Mouse (Mus musculus) liver, embryonic 13.5 days (tissue): ENCODE measurements around the gene Aggf1. TPM values are rescaled to one million over a fixed set of nuclear protein-coding genes. Genes with fewer than 3 reads are reported as not detected.
A peak's percentile ranks its signal among the peaks of the same experiment; 100 is the strongest.

Source experiments
- ATAC-seq: fragments of 200-750 bp; cut with Nextera tagmentation; 2 replicates; pipeline ENCODE4 v1.8.0; 2017; ENCODE audit warnings: low read depth, mild to moderate bottlenecking, moderate number of reproducible peaks, moderate library complexity
- DNase-seq: peaks from one replicate; pipeline ENCODE4 v3.0.0; 2022
- H3K27ac ChIP-seq: fragments of 300-500 bp; sonication (generic); 2 replicates; pipeline ENCODE4 v1.5.1; 2015; ENCODE audit warnings: moderate library complexity, mild to moderate bottlenecking, inconsistent platforms
- H3K27me3 ChIP-seq: fragments of 300-500 bp; sonication (generic); 2 replicates; pipeline ENCODE4 v1.6.1; 2015; ENCODE audit warnings: mild to moderate bottlenecking, inconsistent platforms
- H3K36me3 ChIP-seq: fragments of 300-500 bp; sonication (generic); 2 replicates; pipeline ENCODE4 v1.6.1; 2015; ENCODE audit warnings: mild to moderate bottlenecking, inconsistent platforms
- H3K4me1 ChIP-seq: fragments of 300-500 bp; sonication (generic); replicated peaks from 2 replicates; pipeline ENCODE4 v1.6.1; 2015; ENCODE audit warnings: inconsistent platforms
- H3K4me2 ChIP-seq: fragments of 300-500 bp; sonication (generic); 2 replicates; pipeline ENCODE4 v1.6.1; 2015; ENCODE audit warnings: inconsistent platforms, mild to moderate bottlenecking, moderate library complexity
- H3K4me3 ChIP-seq: fragments of 300-500 bp; sonication (generic); replicated peaks from 2 replicates; pipeline ENCODE4 v1.5.1; 2015; ENCODE audit warnings: mild to moderate bottlenecking, inconsistent platforms
- H3K9ac ChIP-seq: fragments of 300-500 bp; sonication (generic); 2 replicates; pipeline ENCODE4 v1.6.1; 2015; ENCODE audit warnings: mild to moderate bottlenecking, inconsistent platforms
- H3K9me3 ChIP-seq: fragments of 300-500 bp; sonication (generic); replicated peaks from 2 replicates; pipeline ENCODE4 v1.6.1; 2016; ENCODE audit warnings: inconsistent platforms
- WGBS: fragments of 180-500 bp; shearing (Covaris S2); methylation state at CpG from one replicate; pipeline ENCODE4 v1.1.7; 2015; ENCODE audit not compliant: insufficient replicate concordance; 5-methylcytosine and 5-hydroxymethylcytosine counted together
- polyA plus RNA-seq: library from polyadenylated mRNA; unstranded; fragments of >200 nt; fragmentation: Nextera tagmentation; extraction: Ambion mirVana; gene quantifications from 2 replicates; pipeline ENCODE4 v1.2.1, GENCODE M21; 2015

Aggf1 gene
- polyA plus RNA-seq, result 19.8 and 22.1 TPM in 2 replicates

DNA sequence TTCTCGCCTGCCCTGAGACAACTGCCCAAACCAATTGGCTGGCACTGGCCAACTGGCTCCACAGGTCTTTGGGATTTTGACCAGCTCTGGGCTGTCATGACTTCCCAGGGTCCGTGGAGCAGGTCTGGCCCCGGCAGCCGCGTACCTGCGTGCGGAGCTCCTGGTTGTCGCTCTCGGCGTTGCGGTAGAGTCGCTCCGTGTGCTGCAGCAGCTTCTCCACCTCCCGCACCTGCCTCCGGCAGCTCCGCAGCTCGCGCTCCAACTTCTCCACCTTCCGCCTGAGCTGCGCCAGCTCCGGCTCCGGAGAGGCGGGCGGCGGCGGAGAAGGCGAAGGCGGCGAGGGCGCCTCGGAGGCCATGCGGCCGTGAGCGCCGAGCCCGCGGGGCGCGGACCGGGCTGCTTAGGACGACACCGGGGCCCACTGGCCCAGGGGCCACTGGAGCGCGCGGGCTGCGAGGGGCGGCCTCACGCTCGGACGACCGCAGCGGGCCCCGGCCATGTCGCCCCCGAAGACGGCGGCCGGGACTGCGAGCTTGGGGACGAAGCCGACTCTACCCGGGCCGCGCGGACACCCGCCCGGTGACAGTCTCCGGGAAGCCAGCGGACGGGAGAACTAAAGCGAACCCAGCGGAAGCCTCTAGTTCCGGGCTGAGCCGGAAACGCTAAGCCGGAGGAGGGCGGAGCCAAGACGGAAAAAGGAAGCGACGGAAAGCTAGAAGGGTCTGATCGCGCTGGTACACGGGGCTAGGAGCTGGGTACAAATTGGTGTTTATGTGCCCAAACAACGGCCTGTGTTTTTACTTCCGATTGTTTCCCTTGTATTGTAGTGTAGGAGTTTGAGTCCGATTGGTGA lies at the start of gene Aggf1:
TSS of gene Aggf1 (minus strand) at position 652 of the 853 bp plus-strand sequence.
- ATAC-seq, result peak; percentile 94
- H3K27me3 ChIP-seq, result no peaks in the 10 kb centered on the region
- H3K4me3 ChIP-seq, result peak within 1 kb of the TSS; percentile 99
- peak; percentile 85 for DNase-seq
- peak within 1 kb of the TSS; percentile 93 for H3K27ac ChIP-seq
- no peaks in the 10 kb centered on the region for H3K9me3 ChIP-seq
- H3K9ac ChIP-seq, result peak within 1 kb of the TSS; percentile 97
- H3K36me3 ChIP-seq, result peaks cover 19% of the 10 kb centered on the region
- H3K4me1 ChIP-seq, result peaks cover 22% of the 10 kb centered on the region
- H3K4me2 ChIP-seq, result peak within 1 kb of the TSS; percentile 84
- under 1% methylated on average over 86 of the region's 86 CpGs for WGBS

DNA sequence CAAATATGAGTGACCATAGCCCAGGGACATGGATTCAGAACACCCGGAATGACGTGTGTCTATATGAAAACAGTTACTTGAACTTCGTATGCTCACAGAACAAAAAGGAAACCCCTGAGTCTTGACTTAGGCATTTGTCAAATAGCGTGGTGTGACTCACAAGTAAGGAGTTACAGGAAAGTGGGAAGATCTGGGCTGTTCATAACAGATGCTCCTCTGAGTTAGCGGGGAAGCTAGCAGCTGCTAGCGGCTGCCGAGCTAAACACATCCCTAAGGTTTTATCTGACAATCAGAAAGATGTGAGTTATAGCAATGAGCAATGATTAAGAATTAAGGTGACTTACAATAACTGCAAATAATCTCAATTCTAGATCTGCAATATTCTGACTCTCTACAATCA lies 49.8 kb upstream of the Aggf1 start:
- DNase-seq, result no peak
- Histone ChIP-seq H3K4me1 (no peaks in the 10 kb centered on the region), H3K36me3 (no peaks in the 10 kb centered on the region), H3K4me2 (no peak overlapping the region), H3K27ac (no peak overlapping the region), H3K27me3 (no peaks in the 10 kb centered on the region), H3K4me3 (no peak overlapping the region), H3K9me3 (no peaks in the 10 kb centered on the region), H3K9ac (no peak overlapping the region)
- 61% methylated on average over 7 of the region's 7 CpGs for WGBS
- no peak for ATAC-seq

DNA sequence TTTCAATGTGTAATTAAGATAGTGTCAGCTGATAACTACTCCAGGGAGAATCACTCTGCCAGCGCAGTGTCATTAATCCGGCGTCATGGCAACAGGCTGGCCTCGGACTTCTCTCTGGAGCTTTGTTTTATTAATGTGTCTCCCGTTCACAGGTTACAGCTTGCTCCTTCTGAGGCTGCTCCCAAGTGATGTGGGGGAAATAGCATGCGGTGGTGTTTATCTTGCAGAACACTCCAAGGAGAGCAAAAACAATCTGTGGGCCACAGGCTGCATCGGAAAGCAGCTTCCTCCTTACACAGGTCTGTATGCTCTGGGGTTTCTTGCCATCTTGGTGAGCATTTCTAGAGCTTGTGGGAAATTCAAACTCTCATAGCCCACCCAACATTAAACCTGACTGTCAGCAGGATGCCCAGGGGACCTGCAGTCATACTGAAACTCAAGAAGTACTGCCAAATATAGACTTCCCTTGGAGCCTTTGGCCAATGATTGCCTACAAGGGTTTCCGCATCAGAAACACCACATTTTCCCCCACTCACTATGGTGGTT lies 44.1 kb upstream of the Aggf1 start:
- Histone ChIP-seq H3K4me2 (no peak overlapping the region), H3K36me3 (no peaks in the 10 kb centered on the region), H3K4me3 (no peak overlapping the region), H3K4me1 (0 out of 2 replicates have a peak, but pooled peaks cover 4% of the 10 kb centered on the region), H3K9ac (no peak overlapping the region), H3K27me3 (peaks cover 9% of the 10 kb centered on the region; the same call in 1 of the 2 replicates), H3K9me3 (no peaks in the 10 kb centered on the region), H3K27ac (no peak overlapping the region)
- DNase-seq (no peak), ATAC-seq (no peak)
- WGBS, result 31% methylated on average over 8 of the region's 8 CpGs

DNA sequence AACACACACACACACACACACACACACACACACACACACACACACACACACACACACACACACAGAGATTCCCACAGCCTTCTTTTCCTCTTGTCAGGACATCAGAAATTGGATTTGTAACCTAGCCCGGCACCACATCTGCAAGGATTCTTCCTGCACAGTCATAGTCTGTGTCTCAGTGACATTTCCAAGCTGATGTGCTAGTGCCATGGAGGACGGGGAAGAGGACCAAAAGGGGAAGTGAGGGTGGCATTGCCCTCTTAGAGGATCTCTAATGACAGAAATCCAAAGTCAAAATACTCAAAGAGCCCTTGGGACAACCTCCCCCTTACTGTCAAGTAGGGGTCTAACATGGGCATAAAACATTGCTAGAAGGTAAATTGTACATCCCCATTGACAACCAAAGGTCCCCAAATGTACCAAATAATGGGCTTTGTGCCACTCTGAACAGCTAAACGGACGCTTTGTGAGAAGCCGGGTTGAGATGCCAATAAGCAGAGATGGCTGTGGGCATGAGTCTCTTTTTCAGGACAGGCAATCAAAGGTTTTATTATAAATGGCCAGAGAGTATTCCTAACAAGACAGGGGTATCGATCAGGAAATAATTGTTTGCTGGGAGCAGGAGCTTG lies 43.5 kb upstream of the Aggf1 start:
- Histone ChIP-seq H3K9me3 (no peaks in the 10 kb centered on the region), H3K36me3 (no peaks in the 10 kb centered on the region), H3K9ac (no peak overlapping the region), H3K27ac (no peak overlapping the region), H3K4me2 (no peak overlapping the region), H3K27me3 (peaks cover 9% of the 10 kb centered on the region; the same call in 1 of the 2 replicates), H3K4me3 (no peak overlapping the region), H3K4me1 (0 out of 2 replicates have a peak, but pooled peaks cover 4% of the 10 kb centered on the region)
- no peak for DNase-seq
- ATAC-seq, result no peak
- WGBS, result 48% methylated on average over 6 of the region's 6 CpGs

DNA sequence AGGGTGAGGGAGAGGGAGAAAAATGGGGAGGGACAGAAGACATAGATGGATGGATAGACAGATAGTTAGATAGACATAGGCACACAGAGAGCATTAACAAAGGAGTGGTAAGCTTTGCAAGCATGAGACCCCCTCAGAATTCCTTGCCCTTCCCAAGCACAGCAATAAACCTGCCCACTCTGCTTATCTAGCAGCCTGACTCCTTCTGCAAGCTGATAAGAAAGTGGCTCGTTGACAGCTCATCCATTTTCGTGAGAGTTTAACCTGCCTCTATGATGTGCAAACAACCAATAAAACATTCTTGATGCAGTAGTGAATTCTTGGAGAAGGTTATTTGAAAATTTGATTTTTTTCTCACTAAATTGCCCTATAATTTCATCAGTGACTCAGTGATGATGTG lies 37.1 kb upstream of the Aggf1 start:
- Histone ChIP-seq H3K4me3 (no peak overlapping the region), H3K27ac (no peak overlapping the region), H3K9ac (no peak overlapping the region), H3K27me3 (no peaks in the 10 kb centered on the region), H3K4me2 (no peak overlapping the region), H3K36me3 (no peaks in the 10 kb centered on the region), H3K4me1 (peaks cover 9% of the 10 kb centered on the region), H3K9me3 (no peaks in the 10 kb centered on the region)
- WGBS, result 1% methylated on average over 2 of the region's 2 CpGs
- DNase-seq, result no peak
- ATAC-seq, result peak; percentile 31; the same call in 1 of the 2 replicates

DNA sequence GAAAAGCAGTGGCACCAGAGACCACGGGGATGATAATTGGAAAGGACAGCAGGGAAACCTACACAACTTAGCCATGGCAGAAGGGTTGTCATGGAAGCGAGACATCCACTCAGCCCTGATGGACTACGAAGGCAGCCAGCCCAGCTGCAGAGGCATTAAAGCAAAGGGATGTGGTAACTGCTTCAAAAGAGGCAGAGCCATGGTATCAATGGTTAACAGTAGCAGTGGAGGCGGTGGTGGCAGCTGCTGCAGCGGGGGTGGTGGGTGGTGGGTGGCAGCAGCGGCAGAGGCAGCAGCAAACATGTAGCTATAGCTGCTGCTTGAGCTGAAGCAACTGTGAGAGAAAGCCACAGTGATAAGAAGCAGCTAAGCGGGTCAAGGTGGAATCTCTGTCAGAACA lies 18.1 kb upstream of the Aggf1 start:
- ATAC-seq (no peak), DNase-seq (no peak)
- H3K4me1 ChIP-seq, result 0 out of 2 replicates have a peak, but pooled peaks cover 2% of the 10 kb centered on the region
- no peak overlapping the region for H3K27ac ChIP-seq
- H3K27me3 ChIP-seq, result no peaks in the 10 kb centered on the region
- no peak overlapping the region for H3K9ac ChIP-seq
- H3K9me3 ChIP-seq, result peaks cover 13% of the 10 kb centered on the region
- no peak overlapping the region for H3K4me3 ChIP-seq
- 74% methylated on average over 7 of the region's 7 CpGs for WGBS
- no peaks in the 10 kb centered on the region for H3K36me3 ChIP-seq
- H3K4me2 ChIP-seq, result no peak overlapping the region

DNA sequence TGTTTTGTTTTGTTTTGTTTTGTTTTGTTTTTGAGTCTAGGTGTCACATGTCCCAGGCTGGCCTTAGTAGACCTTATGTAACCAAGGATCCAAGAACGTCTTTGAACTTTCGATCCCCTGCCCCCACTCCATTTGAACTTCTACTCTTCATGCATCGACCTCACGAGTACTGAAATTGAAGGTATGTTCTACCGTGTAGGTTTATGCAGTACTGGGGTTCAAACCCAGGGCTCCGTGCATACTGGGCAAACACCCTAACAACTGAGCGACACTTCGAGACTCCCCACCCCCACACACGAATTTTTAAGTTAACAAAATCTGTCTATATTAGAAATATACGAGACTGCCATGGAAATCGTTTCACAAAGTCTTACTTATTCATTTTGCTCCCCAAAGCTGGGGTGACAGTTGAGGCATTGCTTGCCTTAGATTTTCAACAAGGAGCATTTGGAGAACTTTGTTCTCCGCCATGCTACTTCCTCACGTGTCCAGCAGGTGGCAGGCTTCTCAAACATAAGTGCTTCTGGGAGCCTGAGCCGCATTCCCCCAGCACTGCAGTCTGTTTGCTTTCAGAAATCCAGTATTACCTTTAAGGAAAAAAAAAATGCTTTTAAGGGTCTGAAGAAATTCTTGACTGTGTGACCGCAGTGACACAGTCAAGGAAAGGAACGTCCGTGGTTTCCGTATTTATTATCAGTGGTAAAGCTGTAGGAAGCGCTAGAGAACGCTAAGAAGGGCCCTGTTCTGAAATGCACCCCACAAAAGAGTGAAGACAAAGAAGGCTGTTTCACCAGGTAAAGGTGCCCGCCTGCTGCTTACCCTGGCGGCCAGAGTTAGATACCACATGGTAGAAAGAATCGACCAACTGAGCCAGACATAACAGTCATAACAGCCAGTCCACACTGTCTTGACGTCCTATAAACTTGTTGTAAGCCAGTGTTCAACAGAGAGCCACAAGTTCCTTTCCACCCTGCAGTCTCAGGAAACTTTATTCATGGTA lies 15.0 kb upstream of the Aggf1 start:
- DNase-seq (peak; percentile 32), ATAC-seq (no peak)
- Histone ChIP-seq H3K27ac (no peak overlapping the region), H3K4me2 (no peak overlapping the region), H3K27me3 (no peaks in the 10 kb centered on the region), H3K9ac (no peak overlapping the region), H3K4me1 (0 out of 2 replicates have a peak, but pooled peaks cover 2% of the 10 kb centered on the region), H3K9me3 (0 out of 2 replicates have a peak, but pooled peaks cover 1% of the 10 kb centered on the region), H3K4me3 (no peak overlapping the region), H3K36me3 (no peaks in the 10 kb centered on the region)
- WGBS, result 30% methylated on average over 24 of the region's 24 CpGs

DNA sequence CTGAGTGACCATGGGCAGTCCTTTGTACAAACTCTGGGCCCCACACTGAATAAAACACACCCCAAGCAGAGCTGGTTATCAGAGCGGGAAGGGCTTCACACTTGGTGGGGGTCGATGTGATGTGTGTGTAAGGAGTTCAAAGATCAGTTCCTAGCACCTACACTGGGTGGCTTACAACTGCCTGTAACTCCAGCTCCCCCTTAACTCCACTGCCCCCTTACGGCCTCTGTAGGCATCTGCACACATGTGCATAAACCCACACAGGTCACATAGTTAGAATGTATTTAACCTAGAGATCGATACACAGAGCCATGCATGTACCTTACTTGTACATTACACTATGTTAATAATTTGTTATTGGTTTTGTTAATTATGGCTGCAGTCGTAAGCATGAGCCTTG lies 13.1 kb upstream of the Aggf1 start:
- Histone ChIP-seq H3K27ac (no peak overlapping the region), H3K9ac (no peak overlapping the region), H3K4me2 (no peak overlapping the region), H3K36me3 (no peaks in the 10 kb centered on the region), H3K4me1 (0 out of 2 replicates have a peak, but pooled peaks cover 2% of the 10 kb centered on the region), H3K9me3 (no peaks in the 10 kb centered on the region), H3K27me3 (no peaks in the 10 kb centered on the region), H3K4me3 (no peak overlapping the region)
- ATAC-seq (no peak), DNase-seq (no peak)
- 68% methylated on average over 5 of the region's 5 CpGs for WGBS

DNA sequence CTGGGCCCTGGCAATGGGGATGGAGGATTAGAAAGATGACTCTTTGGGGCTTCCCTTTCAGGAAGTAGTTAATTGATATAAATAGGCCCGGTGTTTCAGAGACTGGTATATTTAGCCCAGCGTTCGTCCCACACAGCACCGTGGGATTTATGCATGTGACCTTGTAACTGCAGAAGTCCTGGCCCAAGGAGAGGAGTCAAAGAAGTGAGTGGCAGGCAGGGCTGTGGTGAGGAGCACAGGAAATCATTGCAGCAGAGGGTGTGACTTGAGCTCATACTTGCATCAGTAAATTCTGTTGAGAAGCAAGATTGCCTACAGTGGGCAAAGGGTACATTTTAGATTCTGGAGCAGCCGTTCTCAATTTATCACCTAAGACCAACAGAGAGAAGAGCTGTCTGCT lies 7.3 kb upstream of the Aggf1 start:
- Histone ChIP-seq H3K9ac (no peak overlapping the region), H3K36me3 (no peaks in the 10 kb centered on the region), H3K4me3 (no peak overlapping the region), H3K27ac (no peak overlapping the region), H3K9me3 (no peaks in the 10 kb centered on the region), H3K27me3 (no peaks in the 10 kb centered on the region), H3K4me2 (no peak overlapping the region), H3K4me1 (no peaks in the 10 kb centered on the region)
- 34% methylated on average over 5 of the region's 5 CpGs for WGBS
- ATAC-seq (no peak), DNase-seq (no peak)

DNA sequence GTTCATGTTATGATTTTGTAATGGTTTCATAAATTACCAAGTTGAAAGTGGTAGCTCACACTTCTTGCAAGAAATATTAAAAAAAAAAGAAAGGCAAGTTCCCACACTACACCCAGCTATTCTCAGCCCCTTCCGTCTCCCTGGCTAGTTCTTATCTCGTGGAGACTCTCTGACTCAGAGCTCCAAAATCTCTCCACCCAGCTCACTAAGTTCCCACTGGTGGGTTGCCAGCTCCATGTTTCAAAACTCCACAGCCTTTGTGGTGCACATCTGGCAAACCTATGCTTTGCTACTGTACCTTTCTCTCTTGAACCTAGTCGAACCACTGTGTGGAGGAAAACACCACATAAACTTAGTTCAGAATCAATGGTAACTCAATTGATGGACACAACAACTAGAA lies 3.5 kb upstream of the Aggf1 start:
- Histone ChIP-seq H3K36me3 (no peaks in the 10 kb centered on the region), H3K4me3 (no peak overlapping the region), H3K27ac (no peak overlapping the region), H3K4me1 (peaks cover 8% of the 10 kb centered on the region), H3K27me3 (no peaks in the 10 kb centered on the region), H3K4me2 (no peak overlapping the region), H3K9ac (no peak overlapping the region), H3K9me3 (no peaks in the 10 kb centered on the region)
- 44% methylated on average over 3 of the region's 3 CpGs for WGBS
- ATAC-seq (no peak), DNase-seq (no peak)
